Mouse (Mus musculus) midbrain, embryonic 14.5 days (tissue): ENCODE results near the gene Plin3. TPM values are rescaled to one million over a fixed set of nuclear protein-coding genes. Genes with fewer than 3 reads are reported as not detected.

ENCODE experiments used
- ATAC-seq: fragments of 200-750 bp; cut with Nextera tagmentation; 2 replicates; pipeline ENCODE4 v1.8.0; 2017; ENCODE audit warnings: moderate number of reproducible peaks, moderate library complexity; ENCODE audit not compliant: low FRiP score, low TSS enrichment
- DNase-seq: peaks from one replicate; pipeline ENCODE4 v3.0.0-alpha.2; 2015
- H3K27ac ChIP-seq: fragments of 300-500 bp; sonication (generic); replicated peaks from 2 replicates; pipeline ENCODE4 v1.5.1; 2014; ENCODE audit warnings: mild to moderate bottlenecking, low read depth, low read length, moderate library complexity
- H3K27me3 ChIP-seq: fragments of 300-500 bp; sonication (generic); 2 replicates; pipeline ENCODE4 v1.6.1; 2014; ENCODE audit warnings: low read length, control low read depth, mixed read lengths; ENCODE audit not compliant: control insufficient read depth, insufficient read depth
- H3K36me3 ChIP-seq: fragments of 300-500 bp; sonication (generic); 2 replicates; pipeline ENCODE4 v1.6.1; 2014; ENCODE audit warnings: low read length, control low read depth; ENCODE audit not compliant: control insufficient read depth, insufficient read depth
- H3K4me1 ChIP-seq: fragments of 300-500 bp; sonication (generic); 2 replicates; pipeline ENCODE4 v1.6.1; 2014; ENCODE audit warnings: mild to moderate bottlenecking, antibody characterized with exemption, low read length, control low read depth; ENCODE audit not compliant: control insufficient read depth, insufficient read depth
- H3K4me2 ChIP-seq: fragments of 300-500 bp; sonication (generic); 2 replicates; pipeline ENCODE4 v1.6.1; 2014; ENCODE audit warnings: mild to moderate bottlenecking, low read length, moderate library complexity
- H3K4me3 ChIP-seq: fragments of 300-500 bp; sonication (generic); replicated peaks from 2 replicates; pipeline ENCODE4 v1.5.1; 2014; ENCODE audit warnings: low read depth, low read length
- H3K9ac ChIP-seq: fragments of 300-500 bp; sonication (generic); replicated peaks from 2 replicates; pipeline ENCODE4 v1.6.1; 2014; ENCODE audit warnings: mild to moderate bottlenecking, low read length, moderate library complexity
- H3K9me3 ChIP-seq: fragments of 300-500 bp; sonication (generic); 2 replicates; pipeline ENCODE4 v1.6.1; 2016; ENCODE audit warnings: low read length, control low read depth, mixed read lengths; ENCODE audit not compliant: control insufficient read depth
- WGBS: fragments of 180-500 bp; shearing (Covaris S2); extraction: QIAGEN DNeasy Blood & Tissue Kit; methylation state at CpG from one replicate; pipeline ENCODE4 v1.1.7; 2014; 5-methylcytosine and 5-hydroxymethylcytosine counted together
- polyA plus RNA-seq: library from polyadenylated mRNA; unstranded; fragments of >200 nt; fragmentation: Nextera tagmentation; extraction: Ambion mirVana; gene quantifications from 2 replicates; pipeline ENCODE4 v1.2.1, GENCODE M21; 2014

Gene Plin3
- polyA plus RNA-seq, 1 experiment from 2014 or later: 11.6 TPM

DNA sequence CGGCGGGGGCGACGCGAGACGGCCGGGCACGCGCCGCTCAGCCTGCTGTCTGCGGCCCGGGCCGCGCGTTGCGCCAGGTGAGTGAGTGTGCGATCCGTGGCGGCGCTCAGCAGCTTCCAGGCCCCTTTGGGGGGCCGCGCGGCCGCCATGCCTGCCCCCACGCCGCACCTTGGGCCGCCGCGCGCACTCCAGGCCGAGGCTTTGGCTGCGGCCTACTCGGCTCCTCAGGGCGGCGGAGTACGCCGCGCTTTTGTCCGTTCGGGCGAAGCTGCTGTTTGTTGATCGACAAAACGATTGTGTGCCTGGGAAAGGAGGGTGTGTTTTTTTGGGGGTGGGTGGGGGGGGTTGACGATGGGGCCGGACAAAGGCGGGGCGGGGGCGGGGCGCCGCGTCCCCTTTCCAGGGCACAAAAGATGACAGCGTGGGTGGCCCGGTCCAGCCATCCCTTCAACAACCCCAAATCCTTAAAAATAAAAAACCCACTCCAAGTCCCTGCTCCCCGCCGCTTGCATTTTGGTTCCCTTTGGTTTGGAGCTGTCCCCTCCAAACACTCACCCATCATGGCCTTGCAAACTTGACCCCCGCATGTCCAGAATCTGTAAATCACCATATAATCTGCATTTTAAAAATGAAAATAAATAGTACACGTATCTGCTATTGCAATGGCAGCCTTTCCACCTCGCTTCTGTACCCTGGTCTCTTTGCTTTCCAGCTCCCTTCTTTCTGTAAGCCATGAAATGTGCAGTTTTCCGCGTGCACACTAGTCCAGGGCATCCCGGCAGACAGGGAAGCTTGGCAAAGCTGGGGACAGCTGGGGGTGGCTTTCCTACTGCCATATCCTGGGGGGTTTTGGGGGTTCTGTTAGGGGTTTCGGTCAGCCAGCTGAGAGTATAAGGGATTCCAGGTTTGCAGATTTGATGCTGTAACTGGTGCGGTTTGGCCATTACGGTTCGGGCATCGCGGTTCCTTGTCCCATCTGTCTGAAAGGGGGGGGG, 33.8 kb upstream of the Plin3 start:
- 2% methylated on average over 60 of the region's 67 CpGs for WGBS
- no peaks in the 10 kb centered on the region for H3K9me3 ChIP-seq
- peak; percentile 55 for ATAC-seq

DNA sequence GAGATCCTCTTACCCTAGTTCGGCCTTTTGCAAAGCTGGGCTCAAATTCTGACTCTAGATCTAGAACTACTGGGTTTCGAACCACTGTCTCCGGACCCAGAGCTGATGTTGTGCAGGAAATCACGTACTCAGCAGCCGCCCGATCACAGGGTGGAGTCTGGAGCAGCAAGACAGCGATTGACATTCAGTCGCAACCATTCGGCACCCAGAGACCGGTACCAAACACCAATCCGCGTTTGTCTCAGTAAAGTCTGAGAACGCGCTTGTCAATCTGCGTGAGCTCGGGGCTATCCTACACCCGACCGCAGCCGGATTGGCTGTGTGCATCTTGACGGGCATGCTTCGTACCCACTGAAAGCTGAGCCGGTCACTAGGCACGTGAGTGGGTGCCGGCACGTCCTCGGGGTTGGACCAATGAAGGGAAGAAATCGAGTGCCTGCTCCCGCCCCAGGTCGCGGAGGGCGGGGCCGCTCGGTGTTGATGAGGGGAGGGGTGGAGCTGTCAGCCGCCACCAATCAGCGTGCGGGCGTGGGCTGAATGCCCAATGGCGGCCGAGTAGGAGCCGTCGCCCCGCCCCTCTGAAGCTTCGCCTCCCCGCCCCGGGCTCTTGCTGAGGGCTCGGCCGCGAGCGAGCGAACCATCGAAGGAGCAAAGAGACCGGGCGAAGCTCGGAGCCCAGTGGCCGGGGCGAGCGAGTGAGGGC, 32.9 kb upstream of the Plin3 start, which contains the start of gene Kdm4b:
Kdm4b (plus strand) TSS at position 613 of the 703 bp plus-strand sequence.
- WGBS: under 1% methylated on average over 57 of the region's 57 CpGs
- DNase-seq (peak; percentile 99), ATAC-seq (peak; percentile 99)
- Histone ChIP-seq H3K36me3 (peaks cover 6% of the 10 kb centered on the region; the same call in 1 of the 2 replicates), H3K4me1 (peaks cover 23% of the 10 kb centered on the region), H3K27ac (peak within 1 kb of the TSS; percentile 95), H3K9me3 (no peaks in the 10 kb centered on the region), H3K4me3 (peak within 1 kb of the TSS; percentile 96), H3K9ac (peak within 1 kb of the TSS; percentile 93), H3K27me3 (no peaks in the 10 kb centered on the region), H3K4me2 (peak within 1 kb of the TSS; percentile 73)

More for the DNA sequence above, 33.8 kb upstream of the Plin3 start:
- no peaks in the 10 kb centered on the region for H3K27me3 ChIP-seq
- DNase-seq: peak; percentile 62
- H3K9ac ChIP-seq: peak overlapping the region; percentile 93
- peaks cover 4% of the 10 kb centered on the region; the same call in 1 of the 2 replicates for H3K36me3 ChIP-seq
- peaks cover 23% of the 10 kb centered on the region for H3K4me1 ChIP-seq
- peak overlapping the region; percentile 95 for H3K27ac ChIP-seq
- peak overlapping the region; percentile 73 for H3K4me2 ChIP-seq
- H3K4me3 ChIP-seq: peak overlapping the region; percentile 96

DNA sequence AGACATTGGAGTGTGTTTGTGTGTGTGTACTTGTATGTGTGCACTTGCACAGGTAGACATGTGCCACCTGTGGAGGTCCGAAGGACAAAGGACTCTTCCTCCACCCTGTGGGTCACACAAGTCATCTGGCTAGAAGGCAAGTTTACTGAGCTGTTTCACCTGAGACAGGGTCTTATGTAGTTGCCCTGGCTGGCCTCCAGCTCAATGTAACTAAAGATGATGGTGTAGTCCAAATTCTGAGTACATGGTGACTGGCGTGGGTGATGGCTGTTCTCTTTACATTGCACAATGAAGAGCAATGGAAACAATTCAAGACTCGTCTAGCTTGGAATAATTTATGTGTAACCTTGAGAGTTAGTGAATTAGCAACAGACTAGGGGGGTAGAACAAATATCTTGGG, 31.7 kb upstream of the Plin3 start:
- Histone ChIP-seq H3K4me2 (no peak overlapping the region), H3K9ac (no peak overlapping the region), H3K27ac (no peak overlapping the region), H3K9me3 (no peaks in the 10 kb centered on the region), H3K36me3 (peaks cover 9% of the 10 kb centered on the region; the same call in 1 of the 2 replicates), H3K27me3 (no peaks in the 10 kb centered on the region), H3K4me3 (no peak overlapping the region), H3K4me1 (peaks cover 16% of the 10 kb centered on the region)
- ATAC-seq (no peak), DNase-seq (no peak)
- WGBS: 60% methylated on average over 3 of the region's 3 CpGs

DNA sequence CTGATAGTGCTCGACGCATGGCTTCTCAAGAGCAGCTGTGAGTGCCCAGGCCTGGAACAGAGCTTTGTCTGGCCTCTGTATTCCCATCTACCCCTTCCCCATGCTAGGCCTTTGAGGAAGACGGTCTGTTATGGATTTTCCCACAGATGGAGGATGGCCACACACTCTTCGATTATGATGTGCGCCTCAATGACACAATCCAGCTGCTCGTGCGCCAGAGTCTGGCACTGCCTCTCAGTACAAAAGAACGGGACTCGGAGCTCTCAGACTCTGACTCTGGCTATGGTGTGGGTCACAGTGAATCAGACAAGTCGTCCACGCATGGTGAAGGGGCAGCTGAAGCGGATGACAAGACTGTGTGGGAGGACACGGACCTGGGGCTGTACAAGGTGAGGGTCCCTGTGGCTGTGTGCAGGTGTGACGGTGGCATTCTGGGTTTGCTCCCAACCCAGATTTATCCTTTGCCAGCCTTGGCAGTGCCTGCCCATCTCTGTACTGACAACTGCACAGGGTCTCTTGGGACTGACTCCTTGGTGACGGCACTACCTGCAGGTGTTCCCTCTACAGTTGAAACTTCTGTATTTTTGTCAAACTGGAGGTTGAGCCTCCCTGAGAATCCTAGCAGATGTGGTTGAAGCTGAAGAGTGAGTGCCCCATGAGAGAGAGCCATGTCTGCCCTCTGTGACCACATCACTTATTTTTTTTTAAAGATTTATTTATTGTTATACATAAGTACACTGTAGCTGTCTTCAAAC, 16.7 kb upstream of the Plin3 start:
- H3K27ac ChIP-seq: no peak overlapping the region
- no peak overlapping the region for H3K9ac ChIP-seq
- H3K36me3 ChIP-seq: 0 out of 2 replicates have a peak, but pooled peaks cover 9% of the 10 kb centered on the region
- DNase-seq (no peak), ATAC-seq (no peak)
- WGBS: 91% methylated on average over 15 of the region's 15 CpGs
- H3K27me3 ChIP-seq: no peaks in the 10 kb centered on the region
- no peaks in the 10 kb centered on the region for H3K9me3 ChIP-seq
- no peak overlapping the region for H3K4me3 ChIP-seq
- H3K4me2 ChIP-seq: no peak overlapping the region
- H3K4me1 ChIP-seq: peaks cover 8% of the 10 kb centered on the region; the same call in 1 of the 2 replicates

DNA sequence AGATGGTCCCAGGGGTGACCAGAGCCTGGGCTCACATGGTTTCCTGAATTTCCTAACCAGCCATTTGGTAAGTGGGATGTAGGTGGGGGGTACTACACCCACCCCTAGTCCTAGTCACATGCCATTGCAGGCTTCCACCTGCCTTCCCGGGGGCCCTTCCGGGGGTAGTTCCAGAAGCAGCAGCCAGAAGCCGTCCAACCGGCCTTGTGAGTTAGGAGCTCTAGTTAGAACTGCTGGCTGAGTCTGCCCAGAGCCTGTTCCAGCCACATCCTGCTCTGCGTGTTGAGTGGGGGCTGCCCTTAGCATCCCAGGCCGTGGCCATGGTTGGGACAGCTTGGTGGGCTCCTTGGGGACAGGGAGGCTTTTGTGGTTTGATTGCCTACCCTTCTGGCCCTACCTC, 15.4 kb upstream of the Plin3 start:
- Histone ChIP-seq H3K4me3 (no peak overlapping the region), H3K9me3 (no peaks in the 10 kb centered on the region), H3K4me1 (peaks cover 15% of the 10 kb centered on the region), H3K27me3 (no peaks in the 10 kb centered on the region), H3K9ac (no peak overlapping the region), H3K27ac (no peak overlapping the region), H3K4me2 (no peak overlapping the region), H3K36me3 (0 out of 2 replicates have a peak, but pooled peaks cover 6% of the 10 kb centered on the region)
- DNase-seq (no peak), ATAC-seq (no peak)
- WGBS: 92% methylated on average over 6 of the region's 6 CpGs

DNA sequence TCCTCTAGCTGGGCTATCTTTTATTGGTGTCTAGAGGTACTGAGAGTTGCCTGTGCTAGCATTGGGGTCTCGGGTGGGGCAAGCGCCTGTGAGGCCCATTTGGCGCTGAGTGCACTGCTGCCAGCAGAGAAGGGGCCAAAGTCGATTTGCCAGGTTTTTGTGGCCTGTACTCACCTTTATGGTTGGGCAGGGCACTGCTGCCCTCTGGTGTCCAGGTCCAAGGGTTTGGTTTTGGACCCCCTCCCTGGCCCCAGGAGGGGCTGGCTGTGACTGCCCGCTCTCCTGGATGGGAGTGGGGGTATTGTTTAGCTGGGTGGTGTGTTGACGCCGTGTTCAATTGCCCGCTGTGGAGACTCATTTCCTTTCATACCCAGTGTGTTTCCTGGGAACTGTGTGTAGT, 13.2 kb upstream of the Plin3 start:
- no peaks in the 10 kb centered on the region for H3K27me3 ChIP-seq
- H3K36me3 ChIP-seq: 0 out of 2 replicates have a peak, but pooled peaks cover 6% of the 10 kb centered on the region
- ATAC-seq (no peak), DNase-seq (no peak)
- peaks cover 17% of the 10 kb centered on the region for H3K4me1 ChIP-seq
- no peak overlapping the region for H3K27ac ChIP-seq
- H3K4me2 ChIP-seq: peak overlapping the region; percentile 86; the same call in 1 of the 2 replicates
- whole genome bisulfite sequencing: 72% methylated on average over 8 of the region's 8 CpGs
- no peaks in the 10 kb centered on the region for H3K9me3 ChIP-seq
- no peak overlapping the region for H3K9ac ChIP-seq
- no peak overlapping the region for H3K4me3 ChIP-seq

DNA sequence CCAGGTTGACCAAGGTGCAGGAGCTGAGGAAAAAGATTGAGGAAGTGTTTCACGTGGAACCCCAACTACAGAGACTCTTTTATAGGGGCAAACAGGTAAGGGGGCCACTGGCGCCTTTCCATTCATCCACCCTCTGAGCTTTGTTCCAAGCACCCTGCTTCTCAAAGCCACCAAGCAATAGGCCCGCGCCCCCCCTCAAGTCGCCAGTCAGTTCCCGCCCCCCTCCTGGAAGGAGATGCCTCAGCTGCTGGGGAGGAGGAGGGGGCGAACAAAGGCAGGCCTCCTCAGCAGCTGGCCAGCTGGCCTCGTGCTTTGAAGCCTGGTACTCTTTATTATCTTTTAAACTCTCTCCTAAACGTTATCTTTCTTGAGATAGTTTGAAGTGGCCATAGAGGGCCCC, 12.5 kb upstream of the Plin3 start:
- Histone ChIP-seq H3K9ac (0 out of 2 replicates have a peak overlapping the region, but pooled peaks have one; percentile 53), H3K36me3 (0 out of 2 replicates have a peak, but pooled peaks cover 6% of the 10 kb centered on the region), H3K4me1 (peaks cover 17% of the 10 kb centered on the region), H3K9me3 (no peaks in the 10 kb centered on the region), H3K4me2 (peak overlapping the region; percentile 86), H3K27me3 (no peaks in the 10 kb centered on the region), H3K4me3 (peak overlapping the region; percentile 73; the same call in 1 of the 2 replicates), H3K27ac (no peak overlapping the region)
- 20% methylated on average over 9 of the region's 9 CpGs for WGBS
- DNase-seq (no peak), ATAC-seq (no peak)

DNA sequence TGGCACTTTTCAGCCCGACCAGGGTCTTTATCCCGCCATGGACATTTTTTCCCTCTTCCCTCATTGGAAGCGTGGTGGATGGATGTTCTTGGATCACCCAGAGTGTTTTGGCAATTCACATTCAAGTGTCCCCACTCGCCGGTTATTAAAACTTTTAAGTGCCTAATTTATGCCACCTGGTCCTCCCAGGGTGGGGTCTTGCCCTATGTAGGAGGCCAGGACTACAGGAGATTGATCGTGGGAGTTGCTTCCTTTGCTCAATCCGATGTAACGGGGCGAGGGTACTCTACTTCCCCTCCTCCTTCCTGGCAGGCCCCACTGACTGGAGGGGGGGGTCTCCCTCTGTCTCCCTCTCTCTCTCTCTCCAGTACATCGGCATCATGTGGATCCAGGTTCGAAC, 12.0 kb upstream of the Plin3 start:
- Histone ChIP-seq H3K4me2 (peak overlapping the region; percentile 86), H3K27me3 (no peaks in the 10 kb centered on the region), H3K36me3 (0 out of 2 replicates have a peak, but pooled peaks cover 6% of the 10 kb centered on the region), H3K9me3 (no peaks in the 10 kb centered on the region), H3K27ac (no peak overlapping the region), H3K4me1 (peaks cover 17% of the 10 kb centered on the region), H3K4me3 (peak overlapping the region; percentile 73), H3K9ac (peak overlapping the region; percentile 53; the same call in 1 of the 2 replicates)
- WGBS: 11% methylated on average over 11 of the region's 11 CpGs
- DNase-seq: no peak
- 0 out of 2 replicates have a peak, but pooled peaks have one; percentile 0 for ATAC-seq
